Mouse (Mus musculus): ENCODE results near the gene Pigb.

DNA sequence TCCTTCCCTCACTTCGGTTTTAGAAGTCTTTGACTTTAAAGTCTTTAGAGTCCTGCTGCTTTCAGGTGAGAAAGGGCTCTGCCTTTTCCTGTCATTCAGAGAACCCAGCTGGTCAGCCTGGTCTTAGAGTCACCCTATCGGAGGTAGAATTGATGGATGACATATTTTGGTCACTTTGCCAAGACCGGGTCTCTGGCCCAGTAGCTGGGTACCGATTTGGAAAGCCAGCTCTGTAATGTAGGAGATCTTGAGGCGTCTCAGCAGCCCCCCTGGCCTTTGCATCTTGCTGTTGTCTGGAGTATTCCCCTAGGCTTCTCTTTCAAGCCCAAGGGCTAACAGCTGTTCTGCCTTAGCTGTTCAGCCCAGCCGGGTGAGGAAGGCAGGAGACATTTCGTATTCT is 5.0 kb upstream of the Pigb start:
- TF ChIP-seq POLR2A (IDR thresholded peaks at IDR 0.05; ENCODE audit: control insufficient read depth, extremely low read depth, insufficient read depth, low read length, poor library complexity) (no peak), CTCF (IDR thresholded peaks at IDR 0.05; ENCODE audit: borderline replicate concordance, control insufficient read depth, extremely low read depth, insufficient read depth, low read length, poor library complexity) (no peak)

Data from thymus, adult 2 months (tissue).